Mouse (Mus musculus): ENCODE measurements around the gene Aars2.

GRCm38 (mm10) chr17:45510871-45511270 lies 4.2 kb downstream of the Aars2 start:
- TF ChIP-seq EP300 (optimal IDR thresholded peaks at IDR 0.05) = no peak
- no peak for TF ChIP-seq CTCF (IDR thresholded peaks at IDR 0.05; ENCODE audit: low read depth)
